Mouse (Mus musculus) myocyte (in vitro differentiated cells): ENCODE measurements around the gene Tbc1d9b. TPM values are rescaled to one million over a fixed set of nuclear protein-coding genes. Genes with fewer than 3 reads are reported as not detected.

Experiments used
- H3K27me3 ChIP-seq: one replicate; pipeline ENCODE4 v1.6.1; 2011; ENCODE audit not compliant: control insufficient read depth, insufficient read depth, insufficient read length
- H3K36me3 ChIP-seq: one replicate; pipeline ENCODE4 v1.6.1; 2011; ENCODE audit not compliant: control insufficient read depth, insufficient read depth
- H3K4me2 ChIP-seq: one replicate; pipeline ENCODE4 v1.6.1; 2011; ENCODE audit warnings: low read depth, control low read depth
- H3K4me3 ChIP-seq: one replicate; pipeline ENCODE4 v1.5.1; 2011; ENCODE audit warnings: mild to moderate bottlenecking, control low read depth, moderate library complexity
- H3K79me2 ChIP-seq: one replicate; pipeline ENCODE4 v1.6.1; 2011; ENCODE audit not compliant: control insufficient read depth, insufficient read depth
- H3ac ChIP-seq: one replicate; pipeline ENCODE4 v1.6.1; 2011; ENCODE audit not compliant: control insufficient read depth, insufficient read length
- CEBPB ChIP-seq: IDR thresholded peaks from 2 replicates; pipeline ENCODE4 v1.6.1; 2011; ENCODE audit warnings: mild to moderate bottlenecking, moderate library complexity; ENCODE audit not compliant: poor library complexity, insufficient read depth, severe bottlenecking
- E2F4 ChIP-seq: IDR thresholded peaks from one replicate; pipeline ENCODE4 v1.6.1; 2011; ENCODE audit warnings: mild to moderate bottlenecking, control low read depth, moderate library complexity; ENCODE audit not compliant: insufficient read depth
- MAX ChIP-seq: IDR thresholded peaks from one replicate; pipeline ENCODE4 v1.6.1; 2011; ENCODE audit warnings: low read depth, mild to moderate bottlenecking, control low read depth
- MYOD1 ChIP-seq, 3 experiments: IDR thresholded peaks; one replicate each; pipeline ENCODE4 v1.6.1; 2011; ENCODE audit warnings: control low read depth in 2 of 3, low read depth in 2 of 3, mild to moderate bottlenecking in 2 of 3, moderate library complexity in 1 of 3; ENCODE audit not compliant: insufficient read length in 2 of 3, control insufficient read depth in 1 of 3
- MYOG ChIP-seq, 3 experiments: IDR thresholded peaks; one replicate each; pipeline ENCODE4 v1.6.1; 2011; ENCODE audit warnings: control low read depth in 2 of 3, low read depth in 2 of 3, mild to moderate bottlenecking in 2 of 3; ENCODE audit not compliant: insufficient read length in 2 of 3, control insufficient read depth in 1 of 3, insufficient read depth in 1 of 3
- POLR2A ChIP-seq: IDR thresholded peaks from one replicate; pipeline ENCODE4 v1.6.1; 2011; ENCODE audit warnings: low read depth, mild to moderate bottlenecking, control low read depth, moderate library complexity; ENCODE audit not compliant: insufficient read length
- POLR2AphosphoS2 ChIP-seq: IDR thresholded peaks from one replicate; pipeline ENCODE4 v1.6.1; 2011; ENCODE audit warnings: low read depth, control low read depth; ENCODE audit not compliant: insufficient read length
- REST ChIP-seq: IDR thresholded peaks from one replicate; pipeline ENCODE4 v1.6.1; 2011; ENCODE audit warnings: mild to moderate bottlenecking, control low read depth, moderate library complexity; ENCODE audit not compliant: insufficient read depth, insufficient read length
- SRF ChIP-seq: IDR thresholded peaks from one replicate; pipeline ENCODE4 v1.6.1; 2011; ENCODE audit warnings: low read depth; ENCODE audit not compliant: control insufficient read depth, insufficient read length
- TCF12 ChIP-seq: IDR thresholded peaks from one replicate; pipeline ENCODE4 v1.6.1; 2011; ENCODE audit warnings: mild to moderate bottlenecking, control low read depth; ENCODE audit not compliant: poor library complexity, insufficient read depth, severe bottlenecking
- TCF3 ChIP-seq: IDR thresholded peaks from one replicate; pipeline ENCODE4 v1.6.1; 2011; ENCODE audit warnings: low read depth, control low read depth; ENCODE audit not compliant: insufficient read length
- USF1 ChIP-seq: IDR thresholded peaks from one replicate; pipeline ENCODE4 v1.6.1; 2011; ENCODE audit warnings: low read depth, mild to moderate bottlenecking, control low read depth, moderate library complexity
- polyA plus RNA-seq: library from polyadenylated mRNA; unstranded; fragments of >200 nt; fragmentation: generic; extraction: Trizol; gene quantifications from one replicate; pipeline ENCODE4 v1.2.1, GENCODE M21; 2012; ENCODE audit warnings: missing spikeins

Tbc1d9b gene
- polyA plus RNA-seq, 1 experiment: 36.6 TPM

GRCm38 (mm10) chr11:50180478-50181231 lies 49.5 kb downstream of the Tbc1d9b start:
- no peak overlapping the region for H3K4me3 ChIP-seq
- H3K4me2 ChIP-seq: no peak overlapping the region
- no peaks in the 10 kb centered on the region for H3K79me2 ChIP-seq
- no peak for TF ChIP-seq POLR2AphosphoS2
- no peak for TF ChIP-seq POLR2A
- TF ChIP-seq REST: no peak
- TF ChIP-seq USF1: no peak
- no peak for TF ChIP-seq MYOD1 (IDR thresholded peaks at IDR 0.05; ENCODE audit: control insufficient read depth in 1 of 3, insufficient read length in 2 of 3, low read depth in 2 of 3)
- no peak for TF ChIP-seq MYOG (IDR thresholded peaks at IDR 0.05; ENCODE audit: control insufficient read depth in 1 of 3, insufficient read depth in 1 of 3, insufficient read length in 2 of 3, low read depth in 2 of 3)
- TF ChIP-seq CEBPB: no peak
- no peak for TF ChIP-seq TCF12
- TF ChIP-seq MAX: no peak
- no peak for TF ChIP-seq SRF
- no peak for TF ChIP-seq TCF3
- TF ChIP-seq E2F4: no peak
- no peak overlapping the region for H3ac ChIP-seq
- no peaks in the 10 kb centered on the region for H3K27me3 ChIP-seq
- H3K36me3 ChIP-seq: no peaks in the 10 kb centered on the region

GRCm38 (mm10) chr11:50182702-50183101 lies 51.5 kb downstream of the Tbc1d9b start:
- TF ChIP-seq TCF12 (no peak), POLR2AphosphoS2 (no peak)
- Histone ChIP-seq H3K4me2 (no peak overlapping the region), H3K27me3 (no peaks in the 10 kb centered on the region), H3K4me3 (no peak overlapping the region), H3K79me2 (no peaks in the 10 kb centered on the region), H3K36me3 (no peaks in the 10 kb centered on the region), H3ac (no peak overlapping the region)

DNA sequence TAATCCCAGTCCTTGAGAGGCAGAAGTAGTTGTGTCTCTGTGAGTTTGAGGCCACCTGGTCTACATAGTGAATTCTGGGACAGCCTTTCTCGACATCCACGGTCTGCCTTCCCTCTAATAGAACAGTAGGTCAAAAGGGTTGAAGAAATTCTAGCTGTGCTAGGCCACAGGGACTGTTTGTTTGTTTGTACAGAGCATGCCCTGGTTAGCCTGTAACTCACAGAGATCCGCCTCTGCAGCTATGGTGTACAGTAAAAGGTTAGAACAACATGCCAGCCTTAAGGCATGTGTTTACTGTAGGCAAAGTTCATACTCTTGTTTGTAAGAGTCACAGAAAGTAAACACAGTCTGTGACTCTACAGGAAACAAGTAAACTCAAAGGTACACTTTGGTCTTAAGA lies 53.6 kb downstream of the Tbc1d9b start:
- H3K27me3 ChIP-seq: no peaks in the 10 kb centered on the region
- H3K36me3 ChIP-seq: no peaks in the 10 kb centered on the region
- H3ac ChIP-seq: no peak overlapping the region
- no peaks in the 10 kb centered on the region for H3K79me2 ChIP-seq
- TF ChIP-seq REST (no peak), USF1 (no peak), TCF3 (no peak)
- H3K4me2 ChIP-seq: no peak overlapping the region
- H3K4me3 ChIP-seq: no peak overlapping the region

DNA sequence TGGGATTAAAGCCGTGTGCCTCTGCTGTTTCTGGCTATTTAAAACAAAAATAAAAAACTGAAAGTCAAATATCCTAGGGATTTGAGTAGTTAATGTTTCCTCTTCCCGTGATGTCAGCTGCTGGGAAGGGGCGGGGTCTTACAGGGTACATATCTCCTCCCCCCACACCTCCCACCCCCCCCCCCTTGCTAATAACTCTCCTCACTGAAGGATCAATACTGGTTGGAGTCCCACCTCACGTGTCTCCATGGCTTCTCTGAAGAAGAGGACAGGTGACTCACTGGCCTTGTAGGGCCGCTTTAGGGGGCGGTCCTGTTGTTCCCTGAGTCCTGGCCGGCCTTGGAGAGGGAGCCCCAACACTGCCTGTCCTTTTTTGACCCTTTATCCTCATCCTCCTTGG lies 57.5 kb downstream of the Tbc1d9b start:
- Histone ChIP-seq H3K4me2 (no peak overlapping the region), H3K36me3 (peaks cover 2% of the 10 kb centered on the region), H3ac (no peak overlapping the region), H3K79me2 (no peaks in the 10 kb centered on the region), H3K27me3 (no peaks in the 10 kb centered on the region), H3K4me3 (no peak overlapping the region)
- TF ChIP-seq MYOD1 (IDR thresholded peaks at IDR 0.05; ENCODE audit: control insufficient read depth in 1 of 3, insufficient read length in 2 of 3, low read depth in 2 of 3): no peak
- no peak for TF ChIP-seq USF1
- TF ChIP-seq SRF: no peak
- no peak for TF ChIP-seq CEBPB
- no peak for TF ChIP-seq MYOG (IDR thresholded peaks at IDR 0.05; ENCODE audit: control insufficient read depth in 1 of 3, insufficient read depth in 1 of 3, insufficient read length in 2 of 3, low read depth in 2 of 3)
- TF ChIP-seq POLR2AphosphoS2: no peak
- no peak for TF ChIP-seq POLR2A
- TF ChIP-seq TCF3: no peak
- TF ChIP-seq TCF12: no peak
- TF ChIP-seq REST: no peak

DNA sequence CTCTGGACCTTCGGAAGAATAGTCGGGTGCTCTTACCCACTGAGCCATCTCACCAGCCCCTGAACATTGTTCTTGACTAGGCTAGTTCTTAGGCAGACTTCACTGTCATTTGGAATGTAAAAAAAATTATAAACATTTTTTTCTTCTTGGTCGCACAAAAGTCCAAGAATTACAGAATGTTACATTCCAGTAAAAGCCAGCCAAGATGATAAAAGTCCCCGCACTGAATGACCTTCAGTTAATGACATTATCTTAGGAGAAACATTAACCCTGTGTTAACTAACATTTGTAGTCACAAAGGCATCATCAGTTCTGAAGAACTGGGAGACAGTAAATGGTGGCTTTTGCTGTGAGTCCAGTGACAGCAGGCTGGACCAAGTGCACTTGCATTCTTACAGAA lies 59.2 kb downstream of the Tbc1d9b start:
- Histone ChIP-seq H3K27me3 (no peaks in the 10 kb centered on the region), H3K79me2 (no peaks in the 10 kb centered on the region), H3K4me3 (no peak overlapping the region), H3ac (no peak overlapping the region), H3K4me2 (no peak overlapping the region), H3K36me3 (peaks cover 3% of the 10 kb centered on the region)
- TF ChIP-seq POLR2AphosphoS2 (no peak), USF1 (no peak), TCF3 (no peak), MAX (no peak), REST (no peak), POLR2A (no peak), TCF12 (no peak), CEBPB (no peak)
